Mouse (Mus musculus): Measurements from ENCODE around the gene Depdc1b. TPM values are rescaled to one million over a fixed set of nuclear protein-coding genes. Genes with fewer than 3 reads are reported as not detected.

Depdc1b gene
- total RNA-seq, 2 experiments from 2014 or later: 0.57 to 1.2 TPM

- DNase-seq (ENCODE audit: low spot score in 2 of 2): no peak
- intact Hi-C loops (cut with DNase I): no loop called here
Observed at GRCm38 (mm10) chr13:108415464-108415863, 99.3 kb downstream of the Depdc1b start.

GRCm38 (mm10) chr13:108418741-108419507 is 102.8 kb downstream of the Depdc1b start:
- DNase-seq (ENCODE audit: low spot score in 2 of 2): no peak
- intact Hi-C loops (cut with DNase I): no loop called here

DNA sequence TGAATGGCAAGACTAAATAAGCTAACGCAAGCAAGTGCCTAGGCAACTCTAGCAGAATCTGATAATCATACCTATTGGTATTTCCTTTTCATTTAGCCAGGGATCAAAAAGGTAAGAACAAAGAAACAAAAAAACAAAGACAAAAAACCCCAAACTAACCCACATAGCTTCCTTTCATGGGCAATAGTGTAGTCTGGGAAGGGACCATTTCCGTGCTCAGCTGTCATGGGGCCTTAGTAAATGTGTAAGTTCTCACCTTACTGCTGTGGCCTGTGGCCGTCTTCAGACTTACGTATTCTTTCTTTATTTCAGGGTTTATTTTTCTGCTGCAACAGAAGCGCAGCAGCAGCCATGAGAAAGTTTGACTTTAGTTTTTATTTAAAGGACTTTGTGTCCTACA is 110.2 kb downstream of the Depdc1b start:
- intact Hi-C loops (cut with DNase I): no loop called here
- no peak for DNase-seq (ENCODE audit: low spot score in 2 of 2)

- no peak for DNase-seq (ENCODE audit: low spot score in 2 of 2)
- intact Hi-C loops (cut with DNase I): no loop called here
Observed at GRCm38 (mm10) chr13:108428809-108429208, 112.7 kb downstream of the Depdc1b start.

DNA sequence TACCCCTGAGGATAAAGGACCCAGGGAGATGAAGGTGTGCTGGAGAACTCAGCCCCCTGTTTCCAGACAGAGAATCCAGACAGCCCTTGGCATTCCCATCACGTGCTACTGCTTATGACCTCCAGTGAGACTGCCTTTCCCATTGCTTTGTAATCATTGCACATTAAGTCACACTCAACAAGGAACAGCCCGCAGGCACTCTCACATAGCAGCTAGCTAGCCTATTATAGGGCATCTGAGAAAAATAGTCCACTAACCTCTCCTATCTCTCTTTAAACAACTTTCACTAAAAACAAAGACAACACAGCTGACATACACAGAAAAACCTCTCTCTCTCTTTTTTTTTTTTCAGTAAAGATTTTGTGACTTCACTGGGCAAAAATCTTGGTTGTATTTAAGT is 113.5 kb downstream of the Depdc1b start:
- DNase-seq (ENCODE audit: low spot score in 2 of 2): no peak
- intact Hi-C loops (cut with DNase I): no loop called here

GRCm38 (mm10) chr13:108431776-108432175 is 115.6 kb downstream of the Depdc1b start:
- intact Hi-C loops (cut with DNase I): no loop called here
- DNase-seq (ENCODE audit: low spot score in 2 of 2): no peak

- DNase-seq (ENCODE audit: low spot score in 2 of 2): no peak
- intact Hi-C loops (cut with DNase I): no loop called here
Observed at GRCm38 (mm10) chr13:108435687-108436086, 119.6 kb downstream of the Depdc1b start.

DNA sequence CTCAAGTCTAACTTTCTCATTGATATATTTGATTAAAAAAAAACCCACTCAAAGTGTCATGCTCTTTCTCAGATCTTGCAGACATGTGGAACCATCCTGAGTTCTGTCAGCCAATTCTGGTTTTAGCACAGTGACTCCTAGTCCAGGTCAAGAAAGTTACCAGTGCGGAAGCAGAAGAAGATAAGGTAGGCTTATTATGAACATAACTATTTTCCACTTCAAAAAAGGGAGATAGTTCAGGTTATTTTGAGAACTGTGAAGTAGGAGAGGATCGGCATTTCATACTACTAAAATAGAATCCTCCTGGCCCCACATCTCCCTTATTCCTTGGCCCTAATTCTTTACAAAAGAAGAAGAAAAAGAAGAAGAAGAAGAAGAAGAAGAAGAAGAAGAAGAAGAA is 121.3 kb downstream of the Depdc1b start:
- no peak for DNase-seq (ENCODE audit: low spot score in 2 of 2)
- intact Hi-C loops (cut with DNase I): no loop called here

DNA sequence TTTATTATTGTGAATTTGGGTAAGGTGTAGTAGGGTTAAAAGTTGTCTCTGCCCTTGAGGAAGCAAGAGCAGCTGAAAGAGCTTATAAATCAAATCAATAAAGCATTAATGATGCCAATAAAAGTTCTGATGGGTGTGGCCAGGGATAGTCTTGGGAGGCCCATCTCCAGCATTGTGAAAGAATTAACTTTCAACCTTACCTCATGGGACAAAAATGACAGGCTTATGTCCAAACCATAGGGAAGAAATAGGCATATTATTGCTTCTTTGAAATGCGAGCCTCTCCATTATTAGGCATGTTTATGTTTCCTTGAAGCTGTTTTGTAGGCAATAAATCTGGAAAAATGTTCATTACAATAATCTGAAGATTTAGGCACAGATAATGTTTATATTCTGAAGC is 122.9 kb downstream of the Depdc1b start:
- no peak for DNase-seq (ENCODE audit: low spot score in 2 of 2)
- intact Hi-C loops (cut with DNase I): no loop called here

- intact Hi-C loops (cut with DNase I): no loop called here
- DNase-seq (ENCODE audit: low spot score in 2 of 2): no peak
Observed at GRCm38 (mm10) chr13:108448348-108448931, 132.3 kb downstream of the Depdc1b start.

- intact Hi-C loops (cut with DNase I): no loop called here
- peak; percentile 34 to 42 for DNase-seq (ENCODE audit: low spot score in 2 of 2)
Observed at GRCm38 (mm10) chr13:108449116-108450097, 133.3 kb downstream of the Depdc1b start, which contains the start of gene Pde4d. TSS of gene Pde4d (plus strand) at chr13:108449948.

DNA sequence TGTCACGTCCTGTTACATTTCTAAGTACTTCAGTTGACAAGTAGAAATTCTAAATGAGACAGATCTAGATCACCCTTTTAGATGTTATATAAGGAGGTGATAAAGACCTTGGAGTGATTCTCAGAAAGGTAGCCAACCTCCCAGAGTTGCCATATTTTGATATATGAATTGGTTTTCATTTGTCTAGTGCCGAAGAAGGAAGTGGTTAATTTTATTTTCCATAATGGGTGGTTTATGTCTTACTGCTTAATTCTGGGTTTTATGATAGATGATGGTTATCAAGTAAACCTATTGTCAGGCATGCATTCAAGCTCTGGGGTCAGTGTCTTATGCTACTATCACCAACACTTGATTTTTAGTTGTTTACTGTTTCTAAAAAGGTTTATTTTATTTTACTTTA is 135.0 kb downstream of the Depdc1b start:
- DNase-seq (ENCODE audit: low spot score in 2 of 2): no peak
- intact Hi-C loops (cut with DNase I): no loop called here

DNA sequence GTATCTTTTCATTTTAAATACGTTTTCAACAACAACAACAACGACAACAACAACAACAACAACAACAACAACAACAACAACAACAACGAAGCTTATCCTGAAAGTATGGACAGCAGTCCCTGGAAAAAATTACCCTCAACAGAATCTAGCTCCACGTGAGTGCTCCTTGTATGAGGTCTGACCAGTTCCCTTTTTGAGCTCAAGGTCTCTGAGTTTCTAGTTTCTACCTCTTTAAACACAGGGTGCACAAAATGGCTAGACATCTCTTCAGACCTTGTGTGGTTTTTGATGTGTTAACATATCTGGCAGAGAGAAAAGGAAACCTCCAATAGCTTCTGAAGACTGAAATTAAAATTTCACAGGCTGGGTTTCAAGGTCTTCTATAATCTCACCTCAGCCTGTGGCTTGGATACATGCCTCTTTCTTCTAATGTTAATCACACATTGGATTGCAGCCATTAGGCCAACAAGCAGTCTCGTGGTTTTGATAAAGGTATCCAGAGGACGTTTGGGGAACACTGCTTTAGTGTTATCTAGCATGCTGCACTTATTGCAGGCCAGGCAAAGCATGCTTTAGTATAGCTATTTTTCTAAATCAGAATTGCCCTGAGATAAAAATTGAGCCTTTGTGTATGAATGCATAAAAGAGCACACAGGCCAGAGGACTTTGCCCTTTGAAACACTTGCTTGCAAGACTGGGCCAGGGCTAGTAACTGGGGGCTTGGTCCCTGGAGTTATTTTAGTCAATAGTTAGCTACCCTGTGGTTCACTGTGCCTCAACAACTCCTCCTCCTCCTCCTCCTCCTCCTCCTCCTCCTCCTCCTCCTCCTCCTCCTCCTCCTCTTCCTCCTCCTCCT is 137.2 kb downstream of the Depdc1b start:
- DNase-seq (ENCODE audit: low spot score in 2 of 2): no peak
- intact Hi-C loops (cut with DNase I): no loop called here

Other genes starting within 250 kb of the Depdc1b start
- gene Ndufaf2, start 157.7 kb upstream of the Depdc1b start, total RNA-seq (2021): 10 to 100 TPM; 20.3 to 22.0 TPM
- 10 to 100 TPM; 19.9 to 24.0 TPM for gene Ercc8, start 157.6 kb upstream of the Depdc1b start, total RNA-seq (2021)
- 10 to 100 TPM in 1 of 2 experiments, 1 to 10 TPM in 1; 7.4 to 10.5 TPM for gene Elovl7, start 101.9 kb upstream of the Depdc1b start, total RNA-seq (2021)
- 100 to 1,000 TPM; 103 to 116 TPM for gene Pde4d, start 133.6 kb downstream of the Depdc1b start, total RNA-seq (2021)

Data from left cerebral cortex, postnatal 14 days (tissue).